Mouse (Mus musculus) gastrocnemius, postnatal 4 days (tissue): ENCODE results near the gene Bnc2. TPM values are rescaled to one million over a fixed set of nuclear protein-coding genes. Genes with fewer than 3 reads are reported as not detected.

ENCODE experiments used
- DNase-seq, 2 experiments: peaks; one replicate each; pipeline ENCODE4 v3.0.0; 2021 to 2022; ENCODE audit warnings: low spot score in 2 of 2, mixed read lengths in 2 of 2
- total RNA-seq, 2 experiments: library from RNA; stranded (reverse); gene quantifications; 2 replicates each; pipeline ENCODE4 v1.2.3; 2021

Bnc2 gene
- total RNA-seq, 2 experiments from 2014 or later, result 15.5 to 17.2 TPM

- DNase-seq, result no peak
Measured at GRCm38 (mm10) chr4:84510466-84510865, 164.6 kb downstream of the Bnc2 start.

GRCm38 (mm10) chr4:84507551-84507950 is 167.5 kb downstream of the Bnc2 start:
- DNase-seq, result no peak

GRCm38 (mm10) chr4:84502581-84503269 is 172.3 kb downstream of the Bnc2 start:
- no peak for DNase-seq

- DNase-seq, result no peak
Measured at GRCm38 (mm10) chr4:84500796-84501349, 174.2 kb downstream of the Bnc2 start.

GRCm38 (mm10) chr4:84500259-84500658 is 174.8 kb downstream of the Bnc2 start:
- DNase-seq, result no peak

- DNase-seq, result no peak
Measured at GRCm38 (mm10) chr4:84498469-84498868, 176.6 kb downstream of the Bnc2 start.

GRCm38 (mm10) chr4:84488323-84488722 is 186.8 kb downstream of the Bnc2 start:
- no peak for DNase-seq

- no peak for DNase-seq
Measured at GRCm38 (mm10) chr4:84482680-84483079, 192.4 kb downstream of the Bnc2 start.

- no peak for DNase-seq
Measured at GRCm38 (mm10) chr4:84472643-84473042, 202.4 kb downstream of the Bnc2 start.

- DNase-seq, result no peak
Measured at GRCm38 (mm10) chr4:84470106-84470885, 204.8 kb downstream of the Bnc2 start.

GRCm38 (mm10) chr4:84469400-84469799 is 205.7 kb downstream of the Bnc2 start:
- no peak for DNase-seq

GRCm38 (mm10) chr4:84467722-84468121 is 207.4 kb downstream of the Bnc2 start:
- no peak for DNase-seq

GRCm38 (mm10) chr4:84458218-84458560 is 216.9 kb downstream of the Bnc2 start:
- DNase-seq, result no peak

GRCm38 (mm10) chr4:84457512-84458217 is 217.4 kb downstream of the Bnc2 start:
- DNase-seq, result no peak

- DNase-seq, result no peak
Measured at GRCm38 (mm10) chr4:84456853-84457249, 218.2 kb downstream of the Bnc2 start.

GRCm38 (mm10) chr4:84456198-84456852 is 218.8 kb downstream of the Bnc2 start:
- DNase-seq, result no peak

- DNase-seq, result no peak
Measured at GRCm38 (mm10) chr4:84454493-84454892, 220.6 kb downstream of the Bnc2 start.

- no peak for DNase-seq
Measured at GRCm38 (mm10) chr4:84453586-84453985, 221.5 kb downstream of the Bnc2 start.

GRCm38 (mm10) chr4:84452642-84453041 is 222.4 kb downstream of the Bnc2 start:
- DNase-seq, result no peak

GRCm38 (mm10) chr4:84449246-84450005 is 225.6 kb downstream of the Bnc2 start:
- DNase-seq, result no peak
